Mouse (Mus musculus) layer of hippocampus, adult 2 months (tissue): Measurements from ENCODE around the gene Prkn. TPM values are rescaled to one million over a fixed set of nuclear protein-coding genes. Genes with fewer than 3 reads are reported as not detected.
"Not testable (repeated sequence)": the region's sequence is repeated elsewhere in the genome, so short reads cannot be mapped to it uniquely, and the experiment has no call there.

Experiments used
- DNase-seq, 2 experiments: peaks; one replicate each; pipeline ENCODE4 v3.0.0; 2022; ENCODE audit warnings: low spot score in 2 of 2
- H3K27ac ChIP-seq: fragments of 200-600 bp; 2 replicates; pipeline ENCODE4 v1.8.1; 2022
- H3K4me3 ChIP-seq: fragments of 200-600 bp; 2 replicates; pipeline ENCODE4 v1.8.1; 2022; ENCODE audit warnings: mild to moderate bottlenecking
- CTCF ChIP-seq: fragments of 200-600 bp; conservative IDR thresholded peaks from 2 replicates; pipeline ENCODE4 v1.8.1; 2022; ENCODE audit warnings: antibody characterized with exemption, mild to moderate bottlenecking, moderate library complexity
- total RNA-seq, 2 experiments: library from RNA; stranded (reverse); gene quantifications; 2 replicates each; pipeline ENCODE4 v1.2.3; 2021

Gene Prkn
- total RNA-seq, 2 experiments from 2014 or later = 18.0 to 22.4 TPM

GRCm38 (mm10) chr17:11960492-11960891 is 1120.3 kb downstream of the Prkn start:
- no peak overlapping the region for H3K4me3 ChIP-seq
- H3K27ac ChIP-seq = no peak overlapping the region
- no peak for DNase-seq
- no peak for TF ChIP-seq CTCF

- peak overlapping the region; percentile 90 for H3K27ac ChIP-seq
- no peak for TF ChIP-seq CTCF
Observed at GRCm38 (mm10) chr17:11962808-11963207, 1122.6 kb downstream of the Prkn start.

GRCm38 (mm10) chr17:11970160-11970559 is 1130.0 kb downstream of the Prkn start:
- TF ChIP-seq CTCF = no peak
- Histone ChIP-seq H3K4me3 (no peak overlapping the region), H3K27ac (no peak overlapping the region)
- DNase-seq = no peak

More at GRCm38 (mm10) chr17:11962808-11963207, 1122.6 kb downstream of the Prkn start:
- DNase-seq = peak; percentile 49 to 57
- H3K4me3 ChIP-seq = peak overlapping the region; percentile 27; the same call in 1 of the 2 replicates

- Histone ChIP-seq H3K4me3 (no peak overlapping the region; the same call in 1 of the 2 replicates), H3K27ac (peak overlapping the region; percentile 87)
- peak; percentile 77 for TF ChIP-seq CTCF
- peak; percentile 27 to 51 for DNase-seq
Observed at GRCm38 (mm10) chr17:11972550-11972949, 1132.4 kb downstream of the Prkn start.

GRCm38 (mm10) chr17:11972969-11973787 is 1133.0 kb downstream of the Prkn start:
- DNase-seq = peak in 1 of 2 experiments; percentile 40
- Histone ChIP-seq H3K4me3 (peak overlapping the region; percentile 22; the same call in 1 of the 2 replicates), H3K27ac (peak overlapping the region; percentile 87)
- no peak for TF ChIP-seq CTCF

- Histone ChIP-seq H3K27ac (no peak overlapping the region), H3K4me3 (no peak overlapping the region)
- TF ChIP-seq CTCF = peak; percentile 85
- peak in 1 of 2 experiments; percentile 55 for DNase-seq
Observed at GRCm38 (mm10) chr17:11975062-11975607, 1135.0 kb downstream of the Prkn start.

- Histone ChIP-seq H3K27ac (peak overlapping the region; percentile 61), H3K4me3 (no peak overlapping the region)
- TF ChIP-seq CTCF = no peak
- peak; percentile 60 to 66 for DNase-seq
Observed at GRCm38 (mm10) chr17:11978260-11978821, 1138.2 kb downstream of the Prkn start.

- TF ChIP-seq CTCF = no peak
- H3K27ac ChIP-seq = no peak overlapping the region
- no peak overlapping the region for H3K4me3 ChIP-seq
- DNase-seq = no peak
Observed at GRCm38 (mm10) chr17:11981666-11982065, 1141.5 kb downstream of the Prkn start.

- TF ChIP-seq CTCF = no peak
- no peak overlapping the region for H3K27ac ChIP-seq
- H3K4me3 ChIP-seq = no peak overlapping the region
- DNase-seq = no peak
Observed at GRCm38 (mm10) chr17:11988110-11988837, 1148.1 kb downstream of the Prkn start.

GRCm38 (mm10) chr17:11989296-11989695 is 1149.1 kb downstream of the Prkn start:
- TF ChIP-seq CTCF = no peak
- DNase-seq = no peak
- no peak overlapping the region for H3K27ac ChIP-seq
- H3K4me3 ChIP-seq = no peak overlapping the region

- Histone ChIP-seq H3K27ac (no peak overlapping the region), H3K4me3 (no peak overlapping the region)
- DNase-seq = no peak
- no peak for TF ChIP-seq CTCF
Observed at GRCm38 (mm10) chr17:11990386-11991087, 1150.4 kb downstream of the Prkn start.

- Histone ChIP-seq H3K4me3 (peak overlapping the region; percentile 26; the same call in 1 of the 2 replicates), H3K27ac (no peak overlapping the region)
- DNase-seq = peak; percentile 60 to 65
- peak; percentile 82 for TF ChIP-seq CTCF
Observed at GRCm38 (mm10) chr17:11993249-11993648, 1153.1 kb downstream of the Prkn start.

GRCm38 (mm10) chr17:11994252-11994651 is 1154.1 kb downstream of the Prkn start:
- DNase-seq = no peak
- no peak for TF ChIP-seq CTCF
- no peak overlapping the region for H3K4me3 ChIP-seq
- H3K27ac ChIP-seq = no peak overlapping the region

- not testable (repeated sequence) for DNase-seq, H3K27ac ChIP-seq, H3K4me3 ChIP-seq
Observed at GRCm38 (mm10) chr17:11994754-11995153, 1154.6 kb downstream of the Prkn start.
